Mouse (Mus musculus): ENCODE results near the gene Pitpnb.

Pitpnb gene

DNA sequence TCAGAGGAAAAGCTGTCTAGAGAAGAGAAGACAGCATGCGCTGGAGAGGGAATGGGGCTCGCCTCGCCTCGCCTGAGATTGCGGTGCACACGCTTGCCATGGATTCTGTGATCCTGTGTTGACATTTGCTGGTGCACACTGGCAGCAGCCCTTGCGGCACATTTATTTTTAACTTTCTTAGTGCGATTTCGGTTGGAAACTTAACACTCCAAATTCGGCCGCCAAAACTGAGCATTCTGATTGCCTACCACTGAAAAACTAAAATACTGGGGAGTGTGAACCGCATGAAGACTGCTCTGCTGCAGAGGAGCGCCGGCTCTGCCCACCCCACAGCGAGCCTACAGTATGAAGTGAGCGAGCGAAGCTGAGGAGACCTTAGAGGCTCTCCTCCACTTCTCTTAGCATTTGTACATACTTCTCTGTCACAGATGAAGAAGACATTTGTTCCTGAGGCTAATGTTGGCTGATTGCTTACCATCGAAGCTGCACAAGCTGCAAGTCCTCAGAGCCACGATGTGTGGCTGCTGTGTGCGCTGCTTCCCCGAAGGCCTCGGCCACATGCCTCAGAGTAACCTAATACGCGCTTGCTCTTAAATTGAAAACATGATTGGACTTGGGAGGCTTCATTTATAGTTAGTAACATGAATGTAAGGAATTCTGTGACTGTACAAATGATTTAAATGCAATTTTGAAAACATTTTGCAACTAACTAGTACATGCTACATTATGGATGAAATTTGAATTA, 45.9 kb downstream of the Pitpnb start:
- POLR2A ChIA-PET = no interaction called here

DNA sequence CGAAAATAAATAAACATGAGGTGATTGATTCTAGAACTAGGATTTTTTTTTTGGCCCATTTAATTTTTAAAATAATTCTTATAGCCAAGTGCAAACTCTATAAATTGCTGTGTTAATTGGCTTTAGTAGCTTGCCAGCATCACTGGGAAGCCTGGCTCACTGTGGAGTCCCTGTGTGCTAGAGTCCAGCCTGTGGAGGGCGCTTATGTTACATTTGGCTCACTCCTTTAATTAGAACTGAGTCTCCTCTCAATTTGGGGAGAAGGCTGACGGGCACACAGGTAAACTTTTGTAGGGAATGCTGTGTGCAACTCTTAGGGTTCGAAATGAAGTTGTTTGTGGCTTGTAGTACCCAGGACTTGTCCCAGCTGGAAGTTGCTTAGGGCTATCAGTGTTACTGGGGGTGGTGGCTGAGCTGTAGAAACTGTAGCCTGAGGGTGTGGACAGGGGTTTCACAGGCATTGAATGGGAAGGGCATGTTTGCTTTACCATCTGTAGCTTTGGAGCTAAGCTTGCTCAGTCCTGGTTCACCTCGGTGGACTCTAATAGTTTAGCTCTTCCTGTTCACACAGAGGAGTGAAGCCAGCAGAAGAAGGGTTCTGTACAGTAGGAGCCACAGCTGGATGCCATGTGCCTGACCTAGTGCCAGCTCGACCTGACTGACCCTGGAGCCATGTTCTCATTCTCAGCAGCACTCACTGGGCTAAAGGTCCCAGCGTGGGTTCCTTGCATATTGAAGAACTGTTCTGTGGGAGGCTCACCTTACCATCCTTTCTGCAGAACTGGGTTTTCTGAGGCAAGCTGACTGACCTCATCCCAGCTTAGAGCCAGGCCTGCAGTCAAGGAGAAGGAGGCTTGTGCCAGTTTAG, 47.8 kb downstream of the Pitpnb start:
- ChIA-PET CTCF (interaction anchor here in 3 of 4 experiments (0.6 to 1.3 kb wide), 5 partner anchors 9 to 109 kb away, joined by 3 to 5 read pairs (median 4); no protein-coding TSS in a partner anchor), POLR2A (interaction anchor here (0.5 to 1.7 kb wide), 8 partner anchors 10 to 438 kb away, joined by 3 to 5 read pairs (median 3); no protein-coding TSS in a partner anchor)

More for the DNA sequence above, 45.9 kb downstream of the Pitpnb start:
- CTCF ChIA-PET = interaction anchor here in 1 of 4 experiments (0.5 kb wide), 1 partner anchor 124 kb away, joined by 6 read pairs; no protein-coding TSS in a partner anchor

- ChIA-PET POLR2A (interaction anchor here in 1 of 4 experiments (1.5 kb wide), 1 partner anchor 10 kb away, joined by 3 read pairs; no protein-coding TSS in a partner anchor), CTCF (interaction anchor here in 1 of 4 experiments (0.6 kb wide), 1 partner anchor 28 kb away, joined by 3 read pairs; no protein-coding TSS in a partner anchor)
Observed at GRCm38 (mm10) chr5:111383335-111383734, 52.8 kb downstream of the Pitpnb start.

GRCm38 (mm10) chr5:111390911-111391310, 60.3 kb downstream of the Pitpnb start:
- ChIA-PET CTCF (no interaction called here), POLR2A (interaction anchor here in 1 of 4 experiments (0.6 to 2.0 kb wide), 5 partner anchors 10 to 974 kb away, joined by 3 to 6 read pairs (median 3); no protein-coding TSS in a partner anchor)

- POLR2A ChIA-PET = interaction anchor here in 1 of 4 experiments (0.6 to 2.0 kb wide), 5 partner anchors 11 to 975 kb away, joined by 3 to 6 read pairs (median 3); no protein-coding TSS in a partner anchor
Observed at GRCm38 (mm10) chr5:111391485-111391884, 60.9 kb downstream of the Pitpnb start.

DNA sequence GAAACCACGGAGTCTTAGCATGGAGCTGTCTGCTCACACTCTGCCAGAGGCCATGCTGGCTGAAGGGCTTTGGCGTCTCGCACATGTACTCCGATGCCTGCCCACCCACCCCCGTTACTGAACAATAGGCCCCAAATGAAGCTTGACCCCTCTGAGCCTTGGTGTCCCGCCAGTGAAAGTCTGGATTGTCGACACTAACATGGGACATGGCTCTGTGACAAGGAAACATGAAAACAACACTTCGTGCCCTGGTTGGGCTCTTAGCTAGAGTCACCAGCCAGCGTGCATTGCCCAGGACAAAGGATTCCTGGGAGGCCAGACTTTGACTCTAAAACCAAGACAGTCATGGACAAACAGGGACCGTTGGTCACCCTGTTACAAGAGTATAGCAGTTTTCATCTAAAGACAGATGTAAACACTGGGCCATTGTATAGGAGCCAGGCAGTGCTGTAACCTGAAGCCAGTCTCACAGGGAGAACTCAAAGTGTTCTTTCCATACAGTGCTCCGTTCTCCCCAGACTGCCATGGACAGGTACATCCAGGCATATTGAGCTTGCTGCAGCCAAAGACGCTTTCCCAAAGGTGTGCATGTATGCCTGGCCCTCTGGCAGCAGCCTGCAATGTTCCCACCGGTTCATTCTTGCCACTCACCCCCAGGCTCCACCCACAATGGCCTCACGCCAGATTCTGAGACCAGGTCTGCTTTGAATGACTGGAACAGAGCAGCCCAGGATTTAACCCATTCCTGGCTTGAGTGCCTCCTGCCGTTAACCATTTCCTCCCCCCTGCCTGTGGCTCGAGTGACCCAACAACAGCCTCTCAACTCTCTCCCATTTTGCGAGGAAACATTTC, 63.0 kb downstream of the Pitpnb start:
- POLR2A ChIA-PET = interaction anchor here in 3 of 4 experiments (0.6 to 1.3 kb wide), 9 partner anchors 13 to 898 kb away, joined by 3 to 4 read pairs (median 3); no protein-coding TSS in a partner anchor
- CTCF ChIA-PET = no interaction called here

More at GRCm38 (mm10) chr5:111391485-111391884, 60.9 kb downstream of the Pitpnb start:
- CTCF ChIA-PET = interaction anchor here in 3 of 4 experiments (0.6 to 0.7 kb wide), 4 partner anchors 277 to 1458 kb away, joined by 3 to 8 read pairs (median 5); no protein-coding TSS in a partner anchor

- ChIA-PET POLR2A (interaction anchor here in 1 of 4 experiments (0.6 to 1.3 kb wide), 4 partner anchors 16 to 897 kb away, joined by 3 to 4 read pairs (median 3); no protein-coding TSS in a partner anchor), CTCF (no interaction called here)
Observed at GRCm38 (mm10) chr5:111394198-111395053, 63.9 kb downstream of the Pitpnb start.

- ChIA-PET CTCF (interaction anchor here in 3 of 4 experiments (0.6 to 1.1 kb wide), 7 partner anchors 13 to 998 kb away, joined by 3 to 10 read pairs (median 3); no protein-coding TSS in a partner anchor), POLR2A (interaction anchor here in 2 of 4 experiments (0.6 to 1.5 kb wide), 5 partner anchors 10 to 344 kb away, joined by 3 to 4 read pairs (median 3); no protein-coding TSS in a partner anchor)
Observed at GRCm38 (mm10) chr5:111395771-111396170, 65.2 kb downstream of the Pitpnb start.

- CTCF ChIA-PET = interaction anchor here in 2 of 4 experiments (0.6 to 1.1 kb wide), 5 partner anchors 12 to 998 kb away, joined by 3 to 10 read pairs (median 3); no protein-coding TSS in a partner anchor
- POLR2A ChIA-PET = interaction anchor here in 2 of 4 experiments (0.6 to 1.5 kb wide), 5 partner anchors 11 to 344 kb away, joined by 3 to 4 read pairs (median 3); no protein-coding TSS in a partner anchor
Observed at GRCm38 (mm10) chr5:111396199-111396598, 65.6 kb downstream of the Pitpnb start.

GRCm38 (mm10) chr5:111398471-111398870, 67.9 kb downstream of the Pitpnb start:
- POLR2A ChIA-PET = interaction anchor here in 1 of 4 experiments (1.0 kb wide), 1 partner anchor 74 kb away, joined by 3 read pairs; no protein-coding TSS in a partner anchor
- CTCF ChIA-PET = interaction anchor here in 1 of 4 experiments (2.7 kb wide), 1 partner anchor 15 kb away, joined by 7 read pairs; no protein-coding TSS in a partner anchor

DNA sequence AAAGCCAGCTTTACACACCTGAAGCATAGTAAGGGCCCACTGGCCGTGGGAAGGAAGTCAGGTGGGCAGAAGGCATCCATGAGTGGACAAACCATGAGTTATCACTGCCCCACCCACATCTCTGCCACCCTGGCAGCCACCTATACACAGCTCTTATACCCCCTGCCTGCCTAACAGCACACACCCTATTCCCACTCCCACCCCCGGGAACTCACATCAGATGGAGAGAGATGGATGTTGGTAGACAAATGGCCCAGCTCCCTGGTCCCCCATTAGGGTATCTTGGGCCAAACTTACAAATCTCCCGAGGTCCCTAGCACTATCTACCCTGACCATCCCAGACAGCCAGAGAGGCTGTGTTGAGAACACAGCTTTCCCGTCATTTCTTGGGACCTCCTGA, 68.7 kb downstream of the Pitpnb start:
- POLR2A ChIA-PET = no interaction called here
- CTCF ChIA-PET = interaction anchor here in 1 of 4 experiments (2.7 kb wide), 1 partner anchor 15 kb away, joined by 7 read pairs; no protein-coding TSS in a partner anchor

DNA sequence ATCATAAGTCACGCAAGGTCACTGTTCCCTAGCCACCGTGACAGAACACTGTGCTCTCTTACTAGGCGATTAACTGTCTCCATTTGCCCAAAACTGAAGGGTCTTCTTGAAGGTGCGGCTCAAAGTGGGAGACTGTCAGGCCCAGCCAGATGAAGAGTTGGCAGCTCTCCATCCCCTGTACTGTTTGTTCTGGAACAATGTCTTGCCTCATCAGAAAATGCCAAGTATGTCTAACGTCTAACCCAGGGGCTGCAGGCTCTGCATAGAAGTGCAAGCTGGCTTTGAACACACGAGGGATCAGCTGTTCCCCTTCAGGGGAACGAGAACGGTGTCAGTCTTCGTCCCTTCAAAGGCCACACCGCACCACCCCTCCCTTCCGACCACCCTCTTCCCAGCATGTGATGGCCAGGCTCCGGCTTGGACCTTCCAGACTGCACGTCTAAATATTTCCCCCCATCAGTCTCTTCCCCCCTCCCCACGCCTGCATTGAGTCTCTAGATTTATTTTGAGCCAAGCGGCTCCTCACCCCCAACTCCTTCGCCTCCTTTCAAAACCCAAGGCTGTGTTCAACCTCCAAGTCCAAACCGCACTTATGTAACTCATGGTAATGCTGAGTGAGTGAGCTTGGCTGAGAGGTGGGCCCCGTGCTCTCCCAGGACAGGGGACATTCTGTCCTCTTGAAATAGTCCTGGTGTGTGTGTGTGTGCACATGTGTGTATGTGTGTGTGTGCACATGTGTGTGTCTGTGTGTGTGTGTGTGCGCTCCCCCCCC, 71.5 kb downstream of the Pitpnb start:
- POLR2A ChIA-PET = no interaction called here

GRCm38 (mm10) chr5:111402651-111402996, 72.1 kb downstream of the Pitpnb start:
- ChIA-PET CTCF (interaction anchor here in 1 of 4 experiments (0.7 to 1.0 kb wide), 3 partner anchors 24 to 780 kb away, joined by 3 to 5 read pairs (median 5); no protein-coding TSS in a partner anchor), POLR2A (no interaction called here)

More for the DNA sequence above, 71.5 kb downstream of the Pitpnb start:
- CTCF ChIA-PET = interaction anchor here in 1 of 4 experiments (0.7 to 1.0 kb wide), 3 partner anchors 24 to 781 kb away, joined by 3 to 5 read pairs (median 5); no protein-coding TSS in a partner anchor

DNA sequence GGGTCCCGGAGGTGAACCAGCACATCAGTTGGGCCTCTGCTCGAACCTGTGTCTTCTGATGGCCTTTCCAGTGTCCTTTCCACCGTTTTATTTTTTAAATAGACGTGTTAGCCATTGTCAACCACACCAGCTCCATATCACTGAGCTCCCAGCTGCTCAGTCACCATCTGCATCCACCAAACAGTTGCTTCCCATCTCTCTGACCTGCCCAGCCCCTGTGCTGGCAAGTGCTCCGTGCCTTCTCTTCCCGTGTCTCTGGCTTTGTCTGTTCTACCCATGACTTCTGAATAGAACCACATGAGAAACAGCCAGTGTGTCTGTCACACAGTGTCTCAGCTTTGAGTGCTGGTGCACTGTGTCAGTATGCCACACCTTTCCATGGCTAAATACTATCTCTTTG, 74.2 kb downstream of the Pitpnb start:
- ChIA-PET CTCF (interaction anchor here in 1 of 4 experiments (1.1 kb wide), 1 partner anchor 196 kb away, joined by 3 read pairs; no protein-coding TSS in a partner anchor), POLR2A (no interaction called here)

DNA sequence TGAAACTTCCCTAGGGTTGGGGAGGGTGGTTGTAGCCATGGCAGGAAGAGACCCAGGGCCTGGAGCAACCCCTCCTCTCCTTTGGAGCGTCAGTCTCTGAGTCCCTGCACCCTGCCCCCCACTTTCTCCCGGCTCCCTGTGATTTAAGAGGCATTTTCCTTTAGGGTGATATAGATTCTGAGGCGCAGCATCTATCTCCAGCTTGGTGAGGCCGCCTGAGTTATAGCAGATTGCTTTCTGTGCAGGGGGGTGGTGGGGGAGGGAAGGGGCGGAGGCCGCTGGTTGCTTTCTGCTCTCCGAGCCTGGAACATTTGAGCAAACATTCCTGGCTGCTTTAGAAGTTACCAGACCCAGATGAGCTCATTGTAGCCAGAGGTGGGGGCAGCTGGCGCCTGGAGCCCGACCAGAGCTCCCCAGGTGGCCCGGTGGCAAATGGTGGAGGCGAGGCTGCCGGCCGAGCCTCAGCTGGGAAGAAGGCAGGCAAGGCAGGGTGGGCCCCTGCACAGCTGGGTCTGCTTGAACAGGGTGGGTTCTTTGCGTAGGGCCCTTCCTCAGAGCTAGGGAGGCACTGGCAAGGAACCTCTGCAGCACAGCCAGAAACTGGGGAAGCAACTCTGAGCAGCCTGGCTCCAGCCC, 78.0 kb downstream of the Pitpnb start:
- ChIA-PET CTCF (interaction anchor here in 2 of 4 experiments (0.5 to 1.7 kb wide), 6 partner anchors 11 to 774 kb away, joined by 3 to 4 read pairs (median 3); no protein-coding TSS in a partner anchor), POLR2A (interaction anchor here in 2 of 4 experiments (0.7 to 1.1 kb wide), 3 partner anchors 12 to 18 kb away, joined by 3 read pairs; no protein-coding TSS in a partner anchor)
